Mouse (Mus musculus) activated CD4-positive, CD25-positive, alpha-beta regulatory T cell, adult 9 weeks (primary cell): Measurements from ENCODE around the gene Myoz1. TPM values are rescaled to one million over a fixed set of nuclear protein-coding genes. Genes with fewer than 3 reads are reported as not detected.

Source experiments
- polyA plus RNA-seq: library from polyadenylated mRNA; unstranded; fragments of 100-300 nt; shearing (Covaris generic); gene quantifications from one replicate; pipeline ENCODE4 v1.2.1, GENCODE M21; 2017

Gene Myoz1
- polyA plus RNA-seq, result not detected

GRCm38 (mm10) chr14:20656361-20656760 is at the start of gene Myoz1:
Myoz1 (minus strand) TSS chr14:20656540.

GRCm38 (mm10) chr14:20702741-20703381 is 46.5 kb upstream of the Myoz1 start, which contains the start of gene Chchd1:
Chchd1 (plus strand) TSS chr14:20703006.

GRCm38 (mm10) chr14:20694884-20695760 is 38.8 kb upstream of the Myoz1 start, which contains the start of gene Fut11:
Fut11 (plus strand) TSS chr14:20694968.

GRCm38 (mm10) chr14:20674064-20674833 is 17.9 kb upstream of the Myoz1 start, which contains the start of gene Sec24c:
Sec24c (plus strand) TSS chr14:20674308.

GRCm38 (mm10) chr14:20668154-20668810 is 11.9 kb upstream of the Myoz1 start, which contains the start of gene Synpo2l:
Synpo2l (minus strand) TSS chr14:20668354.

GRCm38 (mm10) chr14:20640644-20641437 is 15.5 kb downstream of the Myoz1 start, which contains the start of gene Usp54:
Usp54 (minus strand) TSS chr14:20641063.

Other genes starting within 250 kb of the Myoz1 start
- gene Cfap70, start 204.3 kb downstream of the Myoz1 start, polyA plus RNA-seq, result not detected
- 56.3 TPM for gene Anxa7, start 176.4 kb downstream of the Myoz1 start, polyA plus RNA-seq
- 0.89 TPM for gene Mss51, start 159.6 kb downstream of the Myoz1 start, polyA plus RNA-seq
- 12.9 TPM for gene Ppp3cb, start 110.0 kb downstream of the Myoz1 start, polyA plus RNA-seq
- 4.7 TPM for gene Usp54, start 15.5 kb downstream of the Myoz1 start, polyA plus RNA-seq
- gene Synpo2l, start 11.8 kb upstream of the Myoz1 start, polyA plus RNA-seq, result 0.07 TPM
- 280 TPM for gene Sec24c, start 17.8 kb upstream of the Myoz1 start, polyA plus RNA-seq
- gene Fut11, start 38.4 kb upstream of the Myoz1 start, polyA plus RNA-seq, result 5.0 TPM
- 135 TPM for gene Chchd1, start 46.5 kb upstream of the Myoz1 start, polyA plus RNA-seq
- 19.9 TPM for gene Zswim8, start 51.0 kb upstream of the Myoz1 start, polyA plus RNA-seq
- gene Ndst2, start 78.0 kb upstream of the Myoz1 start, polyA plus RNA-seq, result 13.4 TPM
- gene Camk2g, start 137.5 kb upstream of the Myoz1 start, polyA plus RNA-seq, result 9.9 TPM
- gene Plau, start 180.1 kb upstream of the Myoz1 start, polyA plus RNA-seq, result not detected